Mouse (Mus musculus) forebrain, embryonic 14.5 days (tissue): ENCODE results near the gene Polr2j. TPM values are rescaled to one million over a fixed set of nuclear protein-coding genes. Genes with fewer than 3 reads are reported as not detected.
A peak's percentile ranks its signal among the peaks of the same experiment; 100 is the strongest.

ENCODE experiments used
- ATAC-seq: fragments of 200-750 bp; cut with Nextera tagmentation; 2 replicates; pipeline ENCODE4 v1.8.0; 2017; ENCODE audit warnings: mild to moderate bottlenecking, moderate library complexity
- DNase-seq: peaks from one replicate; pipeline ENCODE4 v3.0.0-alpha.2; 2015; ENCODE audit warnings: low spot score
- H3K27ac ChIP-seq: fragments of 300-500 bp; sonication (generic); 2 replicates; pipeline ENCODE4 v1.5.1; 2014; ENCODE audit warnings: low read depth, mild to moderate bottlenecking, control low read depth, low read length, moderate library complexity
- H3K27me3 ChIP-seq: fragments of 300-500 bp; sonication (generic); replicated peaks from 2 replicates; pipeline ENCODE4 v1.6.1; 2014; ENCODE audit warnings: low read length, control low read depth, mixed read lengths; ENCODE audit not compliant: control insufficient read depth, insufficient read depth
- H3K36me3 ChIP-seq: fragments of 300-500 bp; sonication (generic); 2 replicates; pipeline ENCODE4 v1.6.1; 2014; ENCODE audit warnings: low read length, control low read depth; ENCODE audit not compliant: control insufficient read depth, insufficient read depth
- H3K4me1 ChIP-seq: fragments of 300-500 bp; sonication (generic); 2 replicates; pipeline ENCODE4 v1.6.1; 2014; ENCODE audit warnings: antibody characterized with exemption, low read length, control low read depth; ENCODE audit not compliant: control insufficient read depth, insufficient read depth
- H3K4me2 ChIP-seq: fragments of 300-500 bp; sonication (generic); 2 replicates; pipeline ENCODE4 v1.6.1; 2014; ENCODE audit warnings: mild to moderate bottlenecking, control low read depth, low read length
- H3K4me3 ChIP-seq: fragments of 300-500 bp; sonication (generic); 2 replicates; pipeline ENCODE4 v1.5.1; 2014; ENCODE audit warnings: low read depth, low read length, control low read depth
- H3K9ac ChIP-seq: fragments of 300-500 bp; sonication (generic); 2 replicates; pipeline ENCODE4 v1.6.1; 2014; ENCODE audit warnings: mild to moderate bottlenecking, low read length, control low read depth, moderate library complexity
- H3K9me3 ChIP-seq: fragments of 300-500 bp; sonication (generic); replicated peaks from 2 replicates; pipeline ENCODE4 v1.6.1; 2016; ENCODE audit warnings: low read length, control low read depth, mixed read lengths; ENCODE audit not compliant: control insufficient read depth
- WGBS: fragments of 180-500 bp; shearing (Covaris S2); extraction: QIAGEN DNeasy Blood & Tissue Kit; methylation state at CpG from one replicate; pipeline ENCODE4 v1.1.7; 2014; 5-methylcytosine and 5-hydroxymethylcytosine counted together
- polyA plus RNA-seq: library from polyadenylated mRNA; unstranded; fragments of >200 nt; fragmentation: Nextera tagmentation; extraction: Ambion mirVana; gene quantifications from 2 replicates; pipeline ENCODE4 v1.2.1, GENCODE M21; 2014

Polr2j gene
- polyA plus RNA-seq, 1 experiment from 2014 or later, result 310 TPM

DNA sequence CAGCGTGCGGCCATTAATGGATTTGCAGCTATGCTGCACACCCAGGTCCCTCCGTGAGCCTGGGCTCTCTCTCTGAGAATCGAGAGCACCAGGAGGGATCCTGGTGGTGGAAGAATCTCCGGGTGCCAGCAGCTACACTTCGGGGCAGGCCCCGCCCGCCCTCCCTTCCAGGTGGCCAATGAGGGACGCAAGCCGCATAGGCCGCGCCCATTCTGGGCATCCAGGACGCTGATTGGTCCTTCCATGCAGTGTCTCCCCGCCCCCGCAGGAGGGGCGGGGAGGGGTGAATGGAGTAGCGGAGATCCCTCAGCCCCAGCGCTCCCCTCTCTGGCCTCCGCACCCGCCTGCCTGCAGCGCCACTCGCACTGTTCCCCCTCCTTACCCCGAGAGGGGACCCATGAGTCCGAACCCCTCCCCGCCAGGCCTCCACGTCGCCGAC is 32.7 kb upstream of the Polr2j start, which contains the start of gene Rasa4:
Gene Rasa4 (plus strand): TSS at position 248 of the 439 bp plus-strand sequence.
- peak within 1 kb of the TSS; percentile 50 for H3K4me3 ChIP-seq
- peaks cover 7% of the 10 kb centered on the region; the same call in 1 of the 2 replicates for H3K4me1 ChIP-seq
- no peaks in the 10 kb centered on the region for H3K9me3 ChIP-seq
- H3K9ac ChIP-seq, result peak within 1 kb of the TSS; percentile 55
- DNase-seq (peak; percentile 99), ATAC-seq (peak; percentile 99)
- no peaks in the 10 kb centered on the region for H3K36me3 ChIP-seq
- no peaks in the 10 kb centered on the region for H3K27me3 ChIP-seq
- H3K27ac ChIP-seq, result no peak within 1 kb of the TSS
- H3K4me2 ChIP-seq, result peak within 1 kb of the TSS; percentile 89
- WGBS, result 0% methylated on average over 27 of the region's 28 CpGs

GRCm38 (mm10) chr5:136084144-136084881 is 32.1 kb upstream of the Polr2j start:
- H3K4me3 ChIP-seq, result peak overlapping the region; percentile 50
- WGBS, result 3% methylated on average over 23 of the region's 23 CpGs
- H3K9ac ChIP-seq, result peak overlapping the region; percentile 55
- peaks cover 7% of the 10 kb centered on the region; the same call in 1 of the 2 replicates for H3K4me1 ChIP-seq
- DNase-seq (no peak), ATAC-seq (peak; percentile 32)
- no peak overlapping the region for H3K27ac ChIP-seq
- H3K27me3 ChIP-seq, result no peaks in the 10 kb centered on the region
- H3K36me3 ChIP-seq, result no peaks in the 10 kb centered on the region
- peak overlapping the region; percentile 89 for H3K4me2 ChIP-seq
- H3K9me3 ChIP-seq, result no peaks in the 10 kb centered on the region

DNA sequence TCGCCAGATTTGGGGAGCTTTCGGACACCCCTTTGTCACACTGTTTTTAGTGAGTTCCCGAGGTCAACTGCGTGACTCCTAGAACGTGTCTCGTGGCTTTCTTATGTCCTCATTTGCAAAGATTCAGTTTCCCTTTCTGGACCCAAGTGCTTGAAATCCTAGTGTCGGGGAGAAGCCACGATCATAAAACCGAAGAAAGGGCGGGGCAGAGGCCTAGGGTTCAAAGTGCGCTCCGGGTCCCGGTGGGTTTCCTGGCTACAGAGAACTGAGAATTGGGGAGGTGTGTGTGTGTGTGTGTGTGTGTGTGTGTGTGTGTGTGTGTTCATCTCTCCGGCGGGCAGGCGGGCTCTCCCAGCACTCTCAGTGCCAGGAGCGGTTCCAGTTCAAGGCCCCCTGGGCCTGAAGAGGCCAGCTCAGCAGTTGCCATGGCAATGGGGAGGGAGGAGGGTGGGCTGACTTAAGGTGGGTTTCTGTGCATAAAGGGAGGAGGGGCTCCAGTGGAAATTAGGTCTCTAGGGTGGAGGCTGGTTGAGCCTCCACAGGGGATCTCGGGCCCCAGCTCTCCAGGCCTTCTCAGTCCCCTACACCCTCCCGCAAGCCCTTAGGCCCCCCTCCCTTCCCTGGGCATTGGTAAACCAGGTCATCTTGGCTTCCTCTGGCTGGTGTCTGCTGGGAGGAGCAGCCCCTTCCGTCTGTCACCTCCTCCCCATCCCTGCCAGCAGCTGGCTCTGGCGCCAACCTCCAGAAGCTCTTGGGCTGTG is 31.4 kb upstream of the Polr2j start:
- Histone ChIP-seq H3K4me3 (peak overlapping the region; percentile 50; the same call in 1 of the 2 replicates), H3K27ac (no peak overlapping the region)

GRCm38 (mm10) chr5:136086290-136086689 is 30.1 kb upstream of the Polr2j start:
- DNase-seq (no peak), ATAC-seq (no peak)
- Histone ChIP-seq H3K27ac (no peak overlapping the region), H3K36me3 (no peaks in the 10 kb centered on the region), H3K9me3 (no peaks in the 10 kb centered on the region), H3K4me3 (no peak overlapping the region), H3K4me1 (peaks cover 7% of the 10 kb centered on the region; the same call in 1 of the 2 replicates), H3K27me3 (no peaks in the 10 kb centered on the region), H3K9ac (no peak overlapping the region), H3K4me2 (no peak overlapping the region)
- 94% methylated on average over 8 of the region's 8 CpGs for WGBS

More for the DNA sequence above, 31.4 kb upstream of the Polr2j start:
- no peak for ATAC-seq
- Histone ChIP-seq H3K36me3 (no peaks in the 10 kb centered on the region), H3K4me2 (peak overlapping the region; percentile 89), H3K27me3 (no peaks in the 10 kb centered on the region), H3K9me3 (no peaks in the 10 kb centered on the region), H3K4me1 (peaks cover 7% of the 10 kb centered on the region; the same call in 1 of the 2 replicates), H3K9ac (no peak overlapping the region; the same call in 1 of the 2 replicates)
- WGBS, result 5% methylated on average over 21 of the region's 21 CpGs
- DNase-seq, result peak; percentile 59

- 14% methylated on average over 14 of the region's 14 CpGs for WGBS
- no peak overlapping the region for H3K9ac ChIP-seq
- DNase-seq (no peak), ATAC-seq (no peak)
- no peak overlapping the region for H3K27ac ChIP-seq
- H3K9me3 ChIP-seq, result no peaks in the 10 kb centered on the region
- no peaks in the 10 kb centered on the region for H3K27me3 ChIP-seq
- H3K4me1 ChIP-seq, result peaks cover 5% of the 10 kb centered on the region; the same call in 1 of the 2 replicates
- H3K4me3 ChIP-seq, result no peak overlapping the region
- H3K36me3 ChIP-seq, result no peaks in the 10 kb centered on the region
- no peak overlapping the region for H3K4me2 ChIP-seq
Observed at GRCm38 (mm10) chr5:136088821-136089575, 27.4 kb upstream of the Polr2j start.

DNA sequence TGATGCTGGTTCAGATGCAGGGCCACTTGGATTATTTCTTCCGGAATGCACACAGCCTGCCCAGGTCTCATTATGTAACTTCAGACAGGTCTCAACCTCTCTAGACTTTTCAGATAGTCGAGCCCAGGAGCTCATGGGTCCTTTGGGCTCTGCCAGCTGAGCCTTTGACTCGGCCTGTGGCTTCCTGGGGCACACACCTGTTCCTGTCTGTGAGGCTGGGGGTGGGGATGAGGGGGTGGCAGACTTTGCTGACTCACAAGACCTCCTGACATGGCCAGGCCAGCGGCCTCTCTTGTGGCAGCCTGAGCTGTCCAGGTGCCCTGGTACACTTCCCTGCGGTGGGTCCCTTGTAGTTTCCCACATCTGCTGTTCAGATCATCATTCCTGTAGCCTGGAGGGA is 24.5 kb upstream of the Polr2j start:
- H3K9ac ChIP-seq, result no peak overlapping the region
- 64% methylated on average over 5 of the region's 5 CpGs for whole genome bisulfite sequencing
- no peak for ATAC-seq

DNA sequence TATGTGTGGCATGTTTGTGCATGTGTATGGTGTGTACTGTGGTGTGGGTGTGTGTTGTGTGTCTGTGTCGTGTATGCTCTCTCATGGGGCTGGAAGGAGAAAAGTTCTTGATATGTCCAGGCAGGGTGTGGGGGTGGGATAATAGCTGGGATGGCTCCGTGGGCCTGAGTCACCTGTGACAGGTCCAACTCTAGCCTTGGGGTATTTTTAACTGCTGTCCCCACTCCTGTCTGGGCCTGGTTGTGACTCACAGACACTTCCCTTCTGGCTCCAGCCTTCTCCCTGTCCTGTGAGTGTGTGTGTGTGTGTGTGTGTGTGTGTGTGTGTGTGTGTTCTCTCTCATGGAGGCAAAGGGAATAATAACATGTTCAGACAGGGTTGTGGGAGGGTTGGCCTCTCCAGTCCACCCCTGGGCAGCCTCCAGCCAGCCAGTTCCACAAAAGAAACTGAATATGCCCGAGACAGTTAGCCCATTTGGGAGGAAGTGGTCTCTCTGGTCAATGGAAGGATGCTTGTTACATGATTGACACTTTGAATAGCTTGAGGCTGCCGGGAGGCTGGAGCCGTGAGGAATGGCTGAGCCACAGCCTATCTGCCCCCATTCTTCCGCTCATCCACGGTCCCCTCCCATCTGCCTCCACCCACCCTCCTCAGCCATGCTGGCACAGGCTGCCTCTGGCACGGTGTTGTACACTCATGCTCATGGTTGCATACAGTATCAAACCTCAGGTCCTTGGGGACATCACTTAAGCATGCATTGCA is 22.0 kb upstream of the Polr2j start:
- Histone ChIP-seq H3K36me3 (no peaks in the 10 kb centered on the region), H3K4me3 (no peak overlapping the region), H3K4me1 (no peaks in the 10 kb centered on the region), H3K4me2 (no peak overlapping the region), H3K27me3 (no peaks in the 10 kb centered on the region), H3K27ac (no peak overlapping the region), H3K9ac (no peak overlapping the region), H3K9me3 (no peaks in the 10 kb centered on the region)
- ATAC-seq (no peak), DNase-seq (no peak)
- WGBS, result 42% methylated on average over 8 of the region's 8 CpGs

More for the DNA sequence above, 24.5 kb upstream of the Polr2j start:
- Histone ChIP-seq H3K4me3 (no peak overlapping the region), H3K4me1 (no peaks in the 10 kb centered on the region), H3K9me3 (no peaks in the 10 kb centered on the region), H3K4me2 (no peak overlapping the region), H3K36me3 (no peaks in the 10 kb centered on the region), H3K27ac (no peak overlapping the region), H3K27me3 (no peaks in the 10 kb centered on the region)
- DNase-seq, result no peak

DNA sequence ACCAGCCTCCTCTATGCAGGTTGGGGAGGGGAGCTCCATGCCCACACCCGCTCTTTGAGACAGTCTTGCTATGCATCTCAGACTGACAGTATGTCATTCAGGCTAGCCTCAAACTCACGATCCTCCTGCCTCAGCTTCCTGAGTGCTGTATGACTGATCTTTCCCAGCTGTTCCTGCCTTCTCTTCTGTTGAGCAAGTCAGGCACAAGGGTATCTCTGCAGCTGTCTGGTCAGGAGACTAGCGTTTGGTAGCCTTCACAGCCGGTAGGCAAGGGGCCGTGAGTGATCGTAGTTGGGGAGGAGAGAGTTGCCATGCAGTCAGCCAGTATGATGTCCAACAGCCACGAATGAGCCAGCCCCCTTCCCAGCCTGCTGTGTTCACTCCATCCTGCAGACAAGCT is 21.3 kb upstream of the Polr2j start:
- no peak overlapping the region for H3K9ac ChIP-seq
- H3K36me3 ChIP-seq, result no peaks in the 10 kb centered on the region
- H3K4me2 ChIP-seq, result no peak overlapping the region
- 70% methylated on average over 7 of the region's 7 CpGs for WGBS
- no peak overlapping the region for H3K27ac ChIP-seq
- no peaks in the 10 kb centered on the region for H3K9me3 ChIP-seq
- DNase-seq (no peak), ATAC-seq (no peak)
- H3K27me3 ChIP-seq, result no peaks in the 10 kb centered on the region
- no peak overlapping the region for H3K4me3 ChIP-seq
- no peaks in the 10 kb centered on the region for H3K4me1 ChIP-seq
